Mouse (Mus musculus) layer of hippocampus, adult 9-10 months (tissue): ENCODE data around the gene Npat.
A peak's percentile ranks its signal among the peaks of the same experiment; 100 is the strongest.

Source experiments
- DNase-seq: peaks from one replicate; pipeline ENCODE4 v3.0.0; 2022; ENCODE audit warnings: low spot score

The Npat gene

GRCm38 (mm10) chr9:53536558-53537320 is at the start of gene Npat, which contains the start of gene Atm:
Gene Npat, plus strand, starts transcription at chr9:53537047.
Gene Atm, minus strand, starts transcription at chr9:53536740.
- peak; percentile 96 for DNase-seq

DNA sequence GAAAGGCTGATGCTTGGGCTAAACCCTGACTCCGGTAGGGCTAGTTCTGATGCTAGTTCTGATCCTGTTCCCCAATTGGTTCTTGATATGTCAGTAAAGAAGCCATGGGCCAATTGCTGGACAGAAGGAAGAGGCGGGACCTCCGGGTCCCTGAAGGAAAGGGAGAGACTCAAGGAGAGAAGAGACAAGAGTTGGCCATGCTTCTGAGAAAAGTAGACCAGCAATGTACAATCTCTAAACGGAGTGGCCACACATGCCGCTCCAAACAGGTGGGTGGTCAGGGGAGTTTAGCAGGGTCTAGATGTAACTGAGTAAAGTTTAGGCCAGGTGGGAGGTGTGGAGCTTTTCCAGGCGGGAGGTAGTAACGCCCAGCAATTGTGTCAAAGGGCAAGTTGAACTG is 28.8 kb upstream of the Npat start:
- DNase-seq, result no peak

DNA sequence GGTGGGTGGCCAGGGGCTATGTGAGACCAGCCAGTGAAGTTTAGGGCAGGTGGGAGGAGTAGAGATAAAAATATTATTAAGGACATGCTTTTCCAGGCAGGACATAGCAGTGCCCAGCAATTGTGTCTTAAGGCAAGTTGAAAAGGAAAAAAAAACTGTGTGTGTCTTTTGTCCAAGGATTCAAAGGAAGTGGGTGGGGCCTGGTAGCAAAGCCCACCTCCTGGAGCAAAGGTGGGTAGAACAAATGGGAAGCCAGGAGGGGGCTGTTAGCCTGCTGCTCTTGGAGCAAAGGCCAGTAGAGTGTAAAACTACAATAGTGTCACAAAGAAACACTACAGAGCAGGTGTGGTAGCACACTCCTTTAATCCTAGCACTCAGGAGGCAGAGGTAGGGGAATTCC is 22.8 kb upstream of the Npat start:
- DNase-seq, result no peak

GRCm38 (mm10) chr9:53517373-53518009 is 19.4 kb upstream of the Npat start:
- no peak for DNase-seq

GRCm38 (mm10) chr9:53535416-53536320 is 1.2 kb upstream of the Npat start:
- no peak for DNase-seq

GRCm38 (mm10) chr9:53537336-53537965 is 604 bp downstream of the Npat start:
- DNase-seq, result no peak

GRCm38 (mm10) chr9:53570662-53571061 is 33.8 kb downstream of the Npat start:
- DNase-seq, result no peak

GRCm38 (mm10) chr9:53572516-53573307 is 35.9 kb downstream of the Npat start:
- DNase-seq, result no peak

GRCm38 (mm10) chr9:53575721-53576120 is 38.9 kb downstream of the Npat start:
- no peak for DNase-seq

- DNase-seq, result no peak
These were observed 45.0 kb downstream of the Npat start for GRCm38 (mm10) chr9:53581870-53582269.

GRCm38 (mm10) chr9:53594764-53595163 is 57.9 kb downstream of the Npat start:
- DNase-seq, result no peak

- no peak for DNase-seq
These were observed 60.2 kb downstream of the Npat start for GRCm38 (mm10) chr9:53596971-53597600.

GRCm38 (mm10) chr9:53598631-53599030 is 61.8 kb downstream of the Npat start:
- no peak for DNase-seq

DNA sequence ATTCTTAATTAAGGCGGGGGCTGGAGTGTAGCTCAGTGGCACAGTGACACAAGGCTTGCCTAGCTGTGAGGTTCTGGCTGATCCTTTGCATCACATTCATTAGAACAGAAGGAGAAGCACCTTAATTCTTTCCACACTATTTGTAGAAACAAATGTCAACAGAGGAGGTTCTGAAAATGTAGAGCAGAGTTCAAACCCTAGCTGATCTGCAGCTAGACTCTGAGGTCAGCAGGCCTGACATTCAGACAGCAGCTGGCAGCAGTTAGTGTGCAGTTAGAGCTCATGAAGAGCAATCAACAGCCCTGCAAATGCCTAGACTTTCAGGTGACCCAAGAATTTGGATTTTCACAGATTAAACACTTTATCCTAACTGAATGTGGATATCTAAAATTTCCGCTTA is 64.7 kb downstream of the Npat start:
- DNase-seq, result no peak

GRCm38 (mm10) chr9:53603384-53603783 is 66.5 kb downstream of the Npat start:
- no peak for DNase-seq

GRCm38 (mm10) chr9:53603849-53604248 is 67.0 kb downstream of the Npat start:
- DNase-seq, result no peak

DNA sequence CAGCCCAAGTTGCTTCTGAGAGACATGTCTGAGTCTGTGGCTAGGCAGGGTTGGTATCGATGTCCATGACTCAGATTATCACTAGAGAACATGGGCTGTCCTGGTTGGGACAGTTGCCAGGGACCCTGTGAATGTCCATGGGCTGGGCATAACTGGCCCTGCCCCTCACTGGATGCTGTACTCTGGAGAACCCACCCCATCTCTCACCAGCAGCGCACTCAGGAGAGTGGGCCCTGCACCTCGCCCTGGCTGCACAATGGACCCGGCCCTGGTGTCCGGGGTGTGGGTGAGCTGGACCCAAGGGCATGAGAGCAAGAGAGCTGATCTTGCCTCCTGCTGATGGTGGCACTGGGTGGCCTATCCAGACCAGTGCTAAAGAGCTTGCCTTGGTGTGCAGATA is 68.1 kb downstream of the Npat start:
- DNase-seq, result no peak

- no peak for DNase-seq
These were observed 70.3 kb downstream of the Npat start for GRCm38 (mm10) chr9:53607192-53607591.

DNA sequence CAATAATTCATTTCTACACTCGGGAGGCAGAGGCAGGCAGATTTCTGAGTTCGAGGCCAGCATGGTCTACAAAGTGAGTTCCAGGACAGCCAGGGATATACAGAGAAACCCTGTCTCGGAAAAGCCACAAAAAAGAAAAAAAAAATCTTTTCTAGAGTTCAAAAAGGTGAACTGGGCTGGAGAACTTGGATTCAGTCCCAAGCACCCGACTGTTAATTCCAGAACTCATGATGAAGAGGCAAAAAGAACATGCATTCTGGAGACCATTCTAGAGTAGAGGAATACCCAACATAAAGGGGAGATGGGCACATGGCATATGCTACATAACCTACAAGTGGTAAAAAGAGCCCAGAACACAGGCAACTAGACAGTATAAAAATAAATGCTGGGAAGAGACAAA is 71.0 kb downstream of the Npat start:
- no peak for DNase-seq

DNA sequence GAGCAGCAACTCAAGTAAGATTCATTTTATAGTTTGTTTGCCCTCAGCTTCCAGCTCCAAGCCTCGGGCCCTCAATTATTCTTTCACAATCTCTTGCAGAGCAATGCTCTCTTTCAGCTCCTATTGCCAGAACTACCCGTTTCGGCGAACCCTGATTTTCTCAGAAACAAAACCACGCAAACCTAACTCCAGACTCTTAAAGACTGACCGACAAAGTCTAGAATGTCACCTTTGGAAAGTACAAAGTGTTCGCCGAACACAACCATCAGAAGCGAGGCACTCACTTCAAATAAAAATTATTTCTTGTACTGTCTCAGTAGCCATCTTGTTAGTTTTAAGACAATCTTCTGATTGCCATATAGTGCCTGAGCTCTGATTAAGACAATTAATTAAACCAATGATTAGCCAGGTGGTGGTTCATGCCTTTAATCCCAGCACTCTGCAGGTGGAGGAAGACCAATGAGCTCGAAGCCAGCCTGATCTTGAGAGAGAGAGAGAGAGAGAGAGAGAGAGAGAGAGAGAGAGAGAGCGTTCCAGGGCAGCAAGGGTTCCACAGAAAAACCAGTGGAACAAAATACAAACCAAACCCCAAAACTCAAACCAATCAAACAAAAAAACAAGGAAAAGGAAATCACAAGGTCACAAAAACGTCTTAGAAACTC is 72.6 kb downstream of the Npat start:
- DNase-seq, result no peak
